Mouse (Mus musculus) urinary bladder, postnatal 25 days (tissue): Measurements from ENCODE around the gene Mmgt2.

Experiments used
- DNase-seq: peaks from one replicate; pipeline ENCODE4 v3.0.0; 2022; ENCODE audit warnings: low spot score

The Mmgt2 gene

GRCm38 (mm10) chr11:62621586-62622283 is 26.7 kb upstream of the Mmgt2 start:
- DNase-seq: no peak

DNA sequence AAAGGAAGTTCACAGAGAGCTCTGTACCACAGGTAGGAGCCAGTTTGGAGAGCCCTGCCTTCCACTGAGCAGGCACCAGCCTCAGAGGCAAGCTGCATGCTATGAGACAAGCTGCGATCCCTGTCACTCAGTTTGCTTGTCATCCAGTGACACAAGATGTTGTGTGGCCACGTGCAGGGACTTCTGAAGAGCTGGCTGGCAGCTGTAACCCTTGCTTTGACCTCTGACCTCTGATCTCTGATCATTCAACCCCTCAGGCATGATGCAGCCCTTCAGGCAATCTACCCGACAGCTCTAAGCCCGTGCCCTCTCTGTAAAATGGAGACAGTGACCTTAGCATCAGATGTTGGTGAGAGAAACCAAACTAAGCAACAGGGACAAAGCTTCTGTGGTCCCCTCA is 25.6 kb upstream of the Mmgt2 start:
- no peak for DNase-seq

GRCm38 (mm10) chr11:62624341-62625291 is 23.8 kb upstream of the Mmgt2 start:
- no peak for DNase-seq

GRCm38 (mm10) chr11:62629352-62630224 is 18.9 kb upstream of the Mmgt2 start:
- DNase-seq: no peak

DNA sequence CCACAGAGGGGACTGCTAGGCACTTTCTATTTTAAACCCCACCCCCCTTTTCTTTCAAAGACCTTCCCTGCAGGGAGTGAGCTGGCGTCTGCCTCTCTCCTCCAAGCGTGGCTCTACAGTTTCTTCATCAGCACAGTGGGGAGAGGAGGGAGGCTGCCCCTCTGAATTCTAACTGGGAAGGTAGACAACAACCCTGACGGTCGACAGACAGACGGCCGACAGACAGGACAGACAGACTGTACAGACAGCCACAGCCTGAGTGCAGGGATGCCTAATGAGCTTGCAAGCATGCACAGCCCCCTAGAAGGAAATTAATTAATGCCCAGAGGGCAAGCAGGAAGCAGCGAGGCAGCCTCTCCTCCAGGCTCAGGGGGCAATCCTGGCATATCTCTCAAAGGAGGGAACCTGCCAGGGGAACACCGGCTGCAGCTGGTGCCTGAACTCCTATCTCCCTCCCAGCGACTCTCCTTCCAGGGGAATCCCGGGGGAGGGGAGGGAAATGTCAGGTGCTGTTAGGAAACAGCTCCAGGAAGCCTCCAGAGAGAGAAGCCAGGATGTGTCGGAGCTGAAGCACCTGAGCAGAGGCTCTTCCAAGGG is 18.1 kb upstream of the Mmgt2 start:
- no peak for DNase-seq

- no peak for DNase-seq
Observed at GRCm38 (mm10) chr11:62631138-62631537, 17.3 kb upstream of the Mmgt2 start.

- no peak for DNase-seq
Observed at GRCm38 (mm10) chr11:62635406-62635805, 13.1 kb upstream of the Mmgt2 start.

- DNase-seq: no peak
Observed at GRCm38 (mm10) chr11:62636105-62636839, 12.2 kb upstream of the Mmgt2 start.

DNA sequence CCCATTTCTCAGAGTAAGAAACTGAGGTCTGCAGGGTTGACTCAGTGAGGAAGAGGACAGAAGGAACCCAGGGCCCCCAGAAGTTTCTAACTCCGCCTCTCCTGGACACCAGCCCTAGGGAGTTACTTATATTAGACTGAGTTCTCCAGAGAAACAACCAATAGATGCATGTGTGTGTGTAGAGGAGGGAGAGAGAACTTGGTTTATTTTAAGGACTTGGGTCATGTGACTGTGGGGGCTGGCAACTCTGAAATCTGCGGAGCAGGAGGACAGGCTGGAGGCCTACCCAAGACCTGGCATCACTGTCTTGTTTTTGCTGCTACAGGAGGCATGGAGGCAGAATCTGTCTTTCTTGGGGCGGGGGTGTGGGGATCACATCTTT is 11.6 kb upstream of the Mmgt2 start:
- no peak for DNase-seq

GRCm38 (mm10) chr11:62637401-62637800 is 11.1 kb upstream of the Mmgt2 start:
- no peak for DNase-seq

- DNase-seq: no peak
Observed at GRCm38 (mm10) chr11:62637806-62638205, 10.7 kb upstream of the Mmgt2 start.

DNA sequence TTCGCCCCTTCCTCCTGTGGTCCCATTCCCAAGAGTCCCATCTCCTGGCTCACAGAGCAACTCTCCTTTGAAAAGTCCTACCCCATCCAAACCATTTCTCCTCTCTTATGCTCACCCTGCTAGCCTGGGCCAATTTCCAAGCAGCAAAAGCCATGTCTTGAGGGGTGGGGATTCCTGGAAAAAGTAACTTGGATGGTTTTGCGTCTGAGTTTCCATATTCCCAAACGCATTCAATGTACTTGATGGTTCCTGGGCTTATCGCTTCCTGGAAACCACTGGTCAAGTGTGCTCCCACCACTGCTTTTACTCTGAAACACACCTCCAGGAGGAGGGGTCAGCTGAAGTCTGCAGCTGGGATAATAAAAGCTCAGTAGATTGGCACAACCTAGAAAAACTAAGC is 10.1 kb upstream of the Mmgt2 start:
- no peak for DNase-seq

DNA sequence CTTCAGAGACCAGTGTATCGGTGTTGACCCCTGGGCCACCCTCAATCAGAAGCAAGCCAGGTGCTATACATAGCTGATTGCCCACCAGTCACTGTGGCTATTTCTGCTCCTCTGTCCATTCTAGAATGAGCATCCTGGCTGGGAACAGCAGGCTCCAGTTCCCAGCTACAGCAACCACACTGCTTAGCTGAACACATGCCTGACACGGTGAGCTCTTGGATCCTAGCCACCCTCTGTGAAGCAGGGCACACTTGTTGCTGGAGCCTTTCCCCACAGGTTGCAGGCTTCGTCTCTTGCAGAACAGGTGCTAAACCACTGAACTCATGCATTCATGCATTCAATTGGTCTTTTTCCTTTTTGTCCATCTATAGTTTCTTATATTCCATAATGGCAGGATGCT is 8.1 kb upstream of the Mmgt2 start:
- no peak for DNase-seq

- no peak for DNase-seq
Observed at GRCm38 (mm10) chr11:62642023-62642844, 6.2 kb upstream of the Mmgt2 start.

DNA sequence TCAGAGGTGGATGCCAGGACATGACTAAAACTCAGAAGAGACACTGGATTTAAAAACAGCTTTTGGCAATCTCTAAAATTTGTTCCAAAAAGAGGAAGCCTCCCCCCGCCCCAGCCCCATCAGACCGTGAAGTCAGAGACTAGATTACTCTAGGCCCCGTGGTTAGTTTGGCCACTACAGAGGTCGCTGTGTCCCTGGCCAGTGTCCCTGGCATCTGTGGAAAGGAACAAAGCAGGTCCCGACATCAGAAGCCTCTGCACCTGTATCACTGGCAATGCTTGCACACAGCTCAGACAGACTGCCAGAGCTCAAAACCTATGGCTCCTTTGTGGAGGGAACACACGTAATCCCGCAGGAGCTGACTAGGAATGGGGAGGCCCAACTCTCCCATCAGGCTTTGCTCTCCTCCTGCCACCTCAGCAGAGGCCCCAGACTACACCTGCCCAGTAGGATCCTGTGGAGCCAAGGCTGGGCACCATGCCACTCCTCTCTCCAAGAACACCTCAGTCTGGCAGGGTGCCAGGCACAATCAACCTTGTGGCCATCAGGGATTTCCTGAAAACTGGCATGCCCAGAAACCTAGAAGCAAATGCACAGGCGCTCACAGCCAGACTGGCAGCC is 5.3 kb upstream of the Mmgt2 start:
- DNase-seq: no peak

DNA sequence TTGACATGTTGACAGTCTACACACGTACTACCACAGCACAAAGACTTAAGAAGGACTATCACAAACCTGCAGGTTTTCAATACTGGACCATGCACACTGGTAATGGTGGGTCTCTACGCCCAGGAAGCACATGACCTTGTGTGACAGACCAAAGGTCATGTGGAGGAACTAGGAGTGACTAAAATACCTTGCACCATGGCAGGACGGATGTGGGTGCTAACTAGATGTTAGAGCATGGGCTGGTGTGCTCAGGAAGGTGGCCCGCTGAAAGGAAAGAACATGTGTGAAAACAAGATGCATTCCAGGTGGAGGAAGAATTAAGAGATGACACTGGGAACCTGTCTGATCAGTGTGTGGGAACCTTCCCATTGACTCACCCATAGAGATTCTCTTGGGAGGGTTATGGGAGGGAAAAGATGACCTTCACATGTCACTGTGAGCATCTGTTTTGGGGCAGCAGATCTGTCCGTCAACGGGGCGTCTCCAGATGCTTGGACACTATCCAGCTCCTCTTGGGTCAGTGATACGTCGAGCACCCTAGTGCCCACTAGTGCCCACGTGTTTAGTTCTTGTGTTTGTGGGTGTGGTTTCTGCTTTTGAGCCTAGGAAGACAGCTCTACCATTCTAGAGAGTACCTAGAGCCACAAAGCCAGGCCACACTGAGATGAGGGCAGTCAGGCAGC is 4.6 kb upstream of the Mmgt2 start:
- DNase-seq: no peak

DNA sequence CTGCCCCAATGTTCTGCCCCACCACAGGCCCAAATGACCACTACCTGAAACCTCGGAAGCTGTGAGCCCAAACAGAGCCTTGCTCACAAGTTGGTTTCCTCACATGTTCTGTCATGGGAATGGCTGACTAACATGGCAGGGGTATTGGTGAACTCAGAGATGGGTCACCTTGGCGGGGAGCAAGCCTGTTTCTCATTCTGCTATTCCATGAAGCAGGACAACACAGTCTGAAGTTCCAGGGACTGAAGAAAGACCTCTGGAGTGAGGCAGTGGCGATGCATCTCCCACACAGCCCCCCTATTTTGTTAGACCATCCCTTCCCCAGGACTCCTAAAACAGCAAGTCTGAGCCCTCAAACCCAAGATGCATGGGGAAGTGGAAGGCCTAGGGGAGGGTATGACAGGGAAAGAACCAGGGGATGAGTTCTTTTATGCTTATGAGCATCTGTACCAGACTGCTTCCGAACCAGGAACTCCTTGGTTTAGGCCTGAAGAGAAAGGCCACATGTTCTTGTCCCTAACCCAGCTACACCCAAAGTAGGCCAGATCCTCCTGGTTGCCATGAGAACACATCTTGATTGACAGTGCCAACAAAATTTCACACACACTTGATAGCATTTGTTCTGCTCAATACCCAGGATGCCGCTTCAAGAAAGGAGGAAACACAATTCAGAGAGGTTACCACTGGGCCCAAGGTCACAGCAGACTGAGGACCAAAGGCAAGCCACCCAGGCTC is 3.7 kb upstream of the Mmgt2 start:
- DNase-seq: no peak

GRCm38 (mm10) chr11:62645337-62645675 is 3.2 kb upstream of the Mmgt2 start:
- DNase-seq: no peak
